Mouse (Mus musculus) cortical plate, adult 2 months (tissue): Measurements from ENCODE around the gene Phc1. TPM values are rescaled to one million over a fixed set of nuclear protein-coding genes. Genes with fewer than 3 reads are reported as not detected.
A peak's percentile ranks its signal among the peaks of the same experiment; 100 is the strongest.

ENCODE experiments used
- H3K27ac ChIP-seq: fragments of 200-500 bp; 2 replicates; pipeline ENCODE4 v1.5.1; 2012; ENCODE audit warnings: low read length, control low read depth, inconsistent platforms; ENCODE audit not compliant: insufficient read depth
- H3K4me1 ChIP-seq: fragments of 200-500 bp; 2 replicates; pipeline ENCODE4 v1.6.1; 2011; ENCODE audit warnings: low read length; ENCODE audit not compliant: control insufficient read depth, insufficient read depth
- H3K4me3 ChIP-seq: fragments of 200-500 bp; 2 replicates; pipeline ENCODE4 v1.5.1; 2011; ENCODE audit warnings: mild to moderate bottlenecking, low read length, control low read depth; ENCODE audit not compliant: insufficient read depth
- CTCF ChIP-seq: fragments of 200-500 bp; IDR thresholded peaks from 2 replicates; pipeline ENCODE4 v1.5.1; 2011; ENCODE audit warnings: mild to moderate bottlenecking, control low read depth, low read length; ENCODE audit not compliant: insufficient read depth; ENCODE audit errors: extremely low read depth
- POLR2A ChIP-seq: fragments of 200-500 bp; IDR thresholded peaks from 2 replicates; pipeline ENCODE4 v1.6.1; 2011; ENCODE audit warnings: mild to moderate bottlenecking, low read length, control low read depth; ENCODE audit not compliant: insufficient read depth; ENCODE audit errors: extremely low read depth
- polyA plus RNA-seq: library from polyadenylated mRNA; depleted of rRNA; stranded (reverse); fragments of >200 nt; gene quantifications from 2 replicates; pipeline ENCODE4 v1.2.3, GENCODE M21; 2012

The Phc1 gene
- polyA plus RNA-seq, 1 experiment, result 48.8 TPM

DNA sequence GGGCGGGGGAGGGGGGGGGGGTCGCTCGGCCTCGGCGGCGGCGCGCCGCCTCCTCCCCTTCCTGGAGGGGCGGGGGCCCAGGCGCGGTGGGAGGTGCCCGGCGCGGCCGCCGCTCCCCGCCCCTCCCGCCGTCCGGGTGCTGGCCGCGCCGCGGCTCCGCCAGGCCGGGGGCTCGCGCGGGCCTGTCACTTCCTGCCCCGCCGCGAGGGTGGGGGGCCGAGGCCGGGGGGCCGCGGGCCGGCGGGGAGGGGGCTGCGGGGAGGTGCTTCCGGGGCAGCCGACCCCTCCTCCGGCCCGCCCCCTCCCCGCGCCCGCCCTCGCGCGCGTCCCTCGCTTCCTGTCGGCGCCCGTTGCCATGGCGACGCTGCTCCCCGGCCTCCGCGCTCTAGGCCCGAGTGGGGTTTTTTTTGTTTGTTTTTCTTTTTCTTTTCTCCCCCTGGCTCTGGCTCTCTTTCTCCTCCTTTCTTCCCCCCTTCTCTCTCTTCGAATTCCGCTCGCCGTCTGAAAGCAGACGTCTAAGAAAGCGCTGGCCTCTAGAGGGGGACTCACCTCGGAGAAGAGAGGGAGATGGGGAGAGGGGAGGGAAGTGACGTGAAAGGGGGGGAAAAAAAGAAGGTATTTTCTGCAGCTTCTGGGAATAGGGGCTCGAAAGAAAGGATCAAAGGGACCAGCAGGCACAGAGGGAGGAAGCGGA lies 566 bp downstream of the Phc1 start:
- Histone ChIP-seq H3K4me3 (peak overlapping the region; percentile 57), H3K4me1 (peaks cover 2% of the 10 kb centered on the region; the same call in 1 of the 2 replicates), H3K27ac (peak overlapping the region; percentile 33; the same call in 1 of the 2 replicates)
- no peak for TF ChIP-seq POLR2A

DNA sequence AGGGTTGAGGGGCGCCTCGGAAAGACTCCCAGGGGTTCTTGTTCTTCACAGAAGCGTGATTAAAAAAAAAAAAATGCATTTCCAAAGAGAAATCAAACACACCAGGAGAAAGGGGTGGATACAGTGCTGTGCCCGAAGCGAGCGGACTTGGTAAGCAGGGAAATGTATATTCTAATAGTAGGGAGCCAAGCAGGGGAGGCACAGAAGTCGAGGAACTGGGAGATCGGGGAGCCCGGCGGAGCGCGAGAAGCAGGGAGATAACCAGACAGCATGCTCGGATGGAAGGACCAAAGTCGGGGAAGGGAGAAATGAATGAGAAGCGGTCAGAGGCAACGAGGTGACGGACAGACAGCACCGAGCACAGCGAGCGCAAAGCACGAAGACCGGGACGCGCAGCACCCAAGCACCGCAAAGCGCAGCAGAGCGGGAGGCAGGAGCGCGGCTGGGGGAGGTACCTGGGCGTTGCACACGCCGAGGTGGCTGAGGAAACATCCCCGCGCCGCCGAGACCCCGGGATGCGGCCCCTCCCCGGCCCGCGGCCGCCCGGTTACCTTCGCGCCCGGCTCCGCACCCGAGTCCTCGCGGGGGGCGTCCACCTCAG lies 1.2 kb downstream of the Phc1 start:
- TF ChIP-seq POLR2A, result no peak
- TF ChIP-seq CTCF, result no peak
- peaks cover 2% of the 10 kb centered on the region; the same call in 1 of the 2 replicates for H3K4me1 ChIP-seq
- H3K27ac ChIP-seq, result no peak overlapping the region
- H3K4me3 ChIP-seq, result peak overlapping the region; percentile 57

DNA sequence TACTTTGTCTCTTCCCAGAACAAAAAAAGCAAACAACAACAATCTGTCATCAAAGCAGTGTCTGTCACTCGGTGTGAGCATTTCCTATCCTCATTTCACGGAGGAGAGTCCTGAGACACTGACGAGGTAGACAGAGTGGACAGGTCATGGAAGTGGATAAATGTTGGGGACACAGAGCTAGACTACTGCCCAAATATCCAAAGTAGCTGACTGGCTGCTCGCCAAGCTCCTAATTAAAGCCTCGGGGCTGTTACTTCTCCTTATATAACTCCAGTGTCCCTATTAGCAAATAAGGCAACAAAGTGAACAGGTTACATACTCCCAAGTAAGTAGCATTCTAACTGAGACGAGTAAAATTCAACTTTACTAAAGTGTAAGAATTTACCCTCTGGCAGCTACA lies 2.8 kb downstream of the Phc1 start:
- TF ChIP-seq POLR2A, result no peak
- TF ChIP-seq CTCF, result no peak
- peaks cover 2% of the 10 kb centered on the region; the same call in 1 of the 2 replicates for H3K4me1 ChIP-seq
- H3K4me3 ChIP-seq, result no peak overlapping the region
- no peak overlapping the region for H3K27ac ChIP-seq

DNA sequence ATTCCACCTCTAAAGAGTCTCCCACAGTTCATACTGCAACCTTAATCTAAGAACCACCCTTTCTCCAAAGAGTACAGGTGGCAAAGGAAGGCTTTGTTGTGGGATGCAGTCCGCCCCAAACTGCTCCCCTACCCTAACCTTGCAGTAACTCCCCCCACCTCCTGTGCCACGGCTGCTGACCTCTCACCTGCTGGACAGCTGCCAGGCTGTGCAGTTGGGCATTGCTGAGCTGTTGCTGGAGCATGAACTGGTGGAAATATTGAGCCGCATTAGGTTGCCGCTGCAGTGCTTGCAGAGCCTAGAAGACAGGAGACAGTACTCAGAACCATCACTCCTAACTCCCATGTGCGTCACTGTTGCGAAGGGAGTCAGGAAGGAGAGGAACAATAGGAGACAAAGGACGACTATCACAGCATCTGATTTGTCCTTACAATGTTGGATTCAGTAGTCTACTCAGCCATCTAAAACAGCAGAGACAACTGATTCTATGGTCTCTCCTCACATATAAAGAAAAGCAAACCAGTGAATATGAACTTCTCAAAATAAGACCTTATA lies 5.5 kb downstream of the Phc1 start:
- TF ChIP-seq POLR2A (no peak), CTCF (no peak)
- Histone ChIP-seq H3K4me3 (peak overlapping the region; percentile 28; the same call in 1 of the 2 replicates), H3K27ac (peak overlapping the region; percentile 95), H3K4me1 (peaks cover 2% of the 10 kb centered on the region; the same call in 1 of the 2 replicates)

DNA sequence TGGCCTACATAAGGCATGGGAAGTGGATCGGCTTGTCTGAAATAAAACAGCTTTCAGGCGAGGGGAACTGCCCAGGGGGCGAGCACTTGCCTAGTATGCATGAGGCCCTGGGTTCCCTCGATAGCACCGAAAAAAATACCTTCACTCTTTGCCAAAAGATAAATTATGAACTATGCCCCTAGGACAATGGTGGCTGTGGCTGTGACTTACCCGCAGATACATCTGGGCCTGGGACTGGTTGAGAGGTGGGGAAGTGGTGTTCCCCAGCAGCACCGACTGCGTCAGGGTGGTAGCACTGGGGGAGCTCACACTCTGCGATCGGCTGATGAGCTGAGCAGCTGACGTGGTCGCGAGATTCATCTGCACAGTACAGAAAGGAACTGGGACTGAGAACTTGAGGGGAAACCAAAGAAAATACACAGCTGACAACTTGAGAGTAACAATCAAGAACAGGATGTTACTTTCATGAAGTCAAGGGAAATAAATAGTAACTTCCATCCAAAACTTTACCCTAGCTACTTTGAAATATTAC lies 7.2 kb downstream of the Phc1 start:
- Histone ChIP-seq H3K4me1 (peaks cover 2% of the 10 kb centered on the region; the same call in 1 of the 2 replicates), H3K27ac (peak overlapping the region; percentile 83; the same call in 1 of the 2 replicates)
- no peak for TF ChIP-seq POLR2A
- no peak for TF ChIP-seq CTCF

DNA sequence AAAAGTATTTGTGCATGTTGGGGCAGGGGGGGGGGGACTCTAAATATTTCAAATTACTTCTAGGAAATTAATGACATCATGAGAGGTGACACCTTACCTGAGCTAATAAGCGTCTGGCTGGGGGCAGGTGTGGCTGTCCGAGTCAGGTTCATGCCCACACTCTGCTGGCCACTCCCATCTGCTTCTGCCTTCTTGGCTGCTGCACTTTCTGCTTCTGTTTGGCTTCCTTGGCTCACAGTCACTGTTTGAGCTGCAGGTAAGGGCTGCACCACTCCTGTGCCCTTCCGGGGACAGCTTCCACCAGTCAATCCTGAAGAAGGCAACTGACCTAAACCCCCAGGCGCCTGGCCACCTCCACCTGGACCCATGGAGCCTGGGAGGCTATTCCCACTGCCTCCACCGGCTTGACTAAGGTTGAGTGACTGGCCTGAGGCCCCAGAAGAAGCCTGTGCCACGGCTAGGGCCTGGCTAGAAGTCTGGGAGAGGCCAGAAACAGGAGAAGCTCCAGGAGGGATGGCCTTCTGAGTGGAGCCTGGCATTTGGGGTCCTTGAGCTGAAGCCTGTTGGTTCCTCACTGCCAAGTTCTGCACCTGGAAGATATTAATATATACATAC lies 14.9 kb downstream of the Phc1 start:
- no peaks in the 10 kb centered on the region for H3K4me1 ChIP-seq
- TF ChIP-seq CTCF (no peak), POLR2A (no peak)
- H3K27ac ChIP-seq, result no peak overlapping the region

More for the DNA sequence above, 7.2 kb downstream of the Phc1 start:
- H3K4me3 ChIP-seq, result no peak overlapping the region

DNA sequence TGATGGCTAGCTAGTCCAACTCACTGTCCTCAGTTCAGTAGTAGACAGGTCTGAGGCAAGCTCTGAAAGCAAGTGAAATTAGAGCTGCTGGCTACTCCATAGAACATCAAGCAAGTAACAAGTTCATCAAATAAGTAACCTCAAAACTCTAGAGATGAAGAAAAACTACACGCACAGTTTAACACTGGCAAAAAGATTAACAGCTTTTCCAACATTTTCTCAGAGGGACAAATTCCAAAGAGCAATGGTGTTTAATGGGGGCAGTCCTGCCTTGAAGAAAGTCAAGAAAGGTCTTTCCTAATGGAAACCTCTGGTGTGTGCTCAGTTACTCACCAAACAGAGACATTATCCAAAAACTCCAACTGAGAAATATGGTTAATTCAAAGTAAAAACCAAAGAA lies 21.6 kb downstream of the Phc1 start:
- TF ChIP-seq POLR2A (no peak), CTCF (no peak)
- H3K4me1 ChIP-seq, result no peaks in the 10 kb centered on the region
- H3K4me3 ChIP-seq, result no peak overlapping the region
- no peak overlapping the region for H3K27ac ChIP-seq

More for the DNA sequence above, 14.9 kb downstream of the Phc1 start:
- H3K4me3 ChIP-seq, result no peak overlapping the region

DNA sequence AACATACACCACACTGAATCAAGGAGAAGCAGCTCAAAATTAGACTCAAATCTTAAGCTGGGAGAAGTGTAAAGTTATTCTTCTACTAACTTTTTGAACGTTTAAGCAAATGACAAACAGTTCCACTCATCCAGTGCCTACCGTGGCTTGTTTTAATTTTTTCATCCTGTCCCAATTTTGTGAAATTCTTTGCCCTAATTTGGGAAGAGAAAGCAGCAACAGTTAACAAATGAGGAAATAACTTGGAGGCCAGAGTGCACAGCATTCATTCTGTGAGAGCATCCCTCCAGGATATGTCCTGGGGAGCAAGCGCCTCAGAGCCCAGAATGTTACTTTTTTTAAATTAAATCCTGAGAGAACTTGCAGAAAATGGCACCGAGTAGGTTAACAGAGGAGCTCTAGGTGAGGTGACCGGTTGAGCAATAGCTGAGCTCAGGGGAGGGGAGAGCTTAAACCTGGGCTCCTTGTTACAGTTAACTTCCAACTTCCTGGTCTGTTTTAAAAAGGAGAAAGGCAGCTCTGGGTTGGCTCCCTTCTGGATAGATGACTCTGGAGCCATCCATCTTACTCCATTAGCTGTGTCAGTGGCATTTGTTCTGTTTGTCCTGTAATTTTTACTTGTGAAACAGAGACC lies 30.1 kb downstream of the Phc1 start:
- Histone ChIP-seq H3K27ac (no peak overlapping the region), H3K4me1 (no peaks in the 10 kb centered on the region; the same call in 1 of the 2 replicates), H3K4me3 (no peak overlapping the region; the same call in 1 of the 2 replicates)
- TF ChIP-seq CTCF (no peak), POLR2A (no peak)

DNA sequence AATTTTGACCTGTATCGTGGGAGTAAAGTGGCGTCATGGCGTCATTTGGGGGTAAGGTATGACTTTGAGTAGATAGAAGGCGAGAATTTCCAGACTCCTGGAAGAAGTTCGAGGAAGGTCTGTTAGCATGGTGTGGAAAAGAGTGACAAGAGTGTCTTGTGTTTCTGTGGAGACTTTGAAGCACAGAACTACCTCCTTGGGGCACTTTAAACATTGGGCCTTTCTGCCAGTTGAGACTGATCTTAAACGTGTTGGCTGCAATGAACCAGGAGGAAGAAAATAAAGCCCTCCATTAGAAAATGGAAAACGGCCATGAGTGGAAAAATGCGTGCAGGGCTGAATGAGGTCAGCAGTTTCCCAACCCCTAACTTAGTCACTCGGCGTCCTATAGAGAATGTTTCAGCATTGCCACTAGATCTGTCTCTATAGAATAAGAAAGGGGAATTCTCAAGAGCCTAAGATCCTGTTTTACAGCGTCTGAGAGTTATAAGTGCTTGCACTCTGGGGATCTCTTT lies 30.9 kb downstream of the Phc1 start:
- Histone ChIP-seq H3K4me3 (peak overlapping the region; percentile 75), H3K27ac (no peak overlapping the region), H3K4me1 (no peaks in the 10 kb centered on the region; the same call in 1 of the 2 replicates)
- TF ChIP-seq CTCF (no peak), POLR2A (no peak)
